Mouse (Mus musculus) midbrain, embryonic 16.5 days (tissue): Measurements from ENCODE around the gene Esrrb. TPM values are rescaled to one million over a fixed set of nuclear protein-coding genes. Genes with fewer than 3 reads are reported as not detected.

ENCODE experiments used
- ATAC-seq: fragments of 200-750 bp; cut with Nextera tagmentation; 2 replicates; pipeline ENCODE4 v1.8.0; 2017; ENCODE audit warnings: moderate TSS enrichment
- H3K27ac ChIP-seq: fragments of 300-500 bp; sonication (generic); 2 replicates; pipeline ENCODE4 v1.5.1; 2014; ENCODE audit warnings: mild to moderate bottlenecking, low read length, mixed read lengths
- H3K27me3 ChIP-seq: fragments of 300-500 bp; sonication (generic); 2 replicates; pipeline ENCODE4 v1.6.1; 2014; ENCODE audit warnings: low read depth, low read length, mixed read lengths; ENCODE audit not compliant: control insufficient read depth, insufficient read depth
- H3K36me3 ChIP-seq: fragments of 300-500 bp; sonication (generic); 2 replicates; pipeline ENCODE4 v1.6.1; 2014; ENCODE audit warnings: mild to moderate bottlenecking, low read length, moderate library complexity, mixed read lengths; ENCODE audit not compliant: control insufficient read depth, insufficient read depth
- H3K4me1 ChIP-seq: fragments of 300-500 bp; sonication (generic); 2 replicates; pipeline ENCODE4 v1.6.1; 2014; ENCODE audit warnings: mild to moderate bottlenecking, low read length, mixed read lengths; ENCODE audit not compliant: control insufficient read depth, insufficient read depth
- H3K4me2 ChIP-seq: fragments of 300-500 bp; sonication (generic); 2 replicates; pipeline ENCODE4 v1.6.1; 2014; ENCODE audit warnings: mild to moderate bottlenecking, low read length, mixed read lengths
- H3K4me3 ChIP-seq: fragments of 300-500 bp; sonication (generic); 2 replicates; pipeline ENCODE4 v1.5.1; 2014; ENCODE audit warnings: low read depth, mild to moderate bottlenecking, low read length, moderate library complexity, mixed read lengths
- H3K9ac ChIP-seq: fragments of 300-500 bp; sonication (generic); 2 replicates; pipeline ENCODE4 v1.6.1; 2014; ENCODE audit warnings: low read depth, low read length, mixed read lengths
- H3K9me3 ChIP-seq: fragments of 300-500 bp; sonication (generic); replicated peaks from 2 replicates; pipeline ENCODE4 v1.6.1; 2014; ENCODE audit warnings: mild to moderate bottlenecking, low read length, mixed read lengths; ENCODE audit not compliant: control insufficient read depth, poor library complexity, severe bottlenecking
- WGBS: fragments of 180-500 bp; shearing (Covaris S2); extraction: QIAGEN DNeasy Blood & Tissue Kit; methylation state at CpG from one replicate; pipeline ENCODE4 v1.1.7; 2014; 5-methylcytosine and 5-hydroxymethylcytosine counted together
- polyA plus RNA-seq: library from polyadenylated mRNA; unstranded; fragments of >200 nt; fragmentation: Nextera tagmentation; extraction: Ambion mirVana; gene quantifications from 2 replicates; pipeline ENCODE4 v1.2.1, GENCODE M21; 2015

Esrrb gene
- polyA plus RNA-seq, 1 experiment from 2014 or later, result 4.7 TPM

DNA sequence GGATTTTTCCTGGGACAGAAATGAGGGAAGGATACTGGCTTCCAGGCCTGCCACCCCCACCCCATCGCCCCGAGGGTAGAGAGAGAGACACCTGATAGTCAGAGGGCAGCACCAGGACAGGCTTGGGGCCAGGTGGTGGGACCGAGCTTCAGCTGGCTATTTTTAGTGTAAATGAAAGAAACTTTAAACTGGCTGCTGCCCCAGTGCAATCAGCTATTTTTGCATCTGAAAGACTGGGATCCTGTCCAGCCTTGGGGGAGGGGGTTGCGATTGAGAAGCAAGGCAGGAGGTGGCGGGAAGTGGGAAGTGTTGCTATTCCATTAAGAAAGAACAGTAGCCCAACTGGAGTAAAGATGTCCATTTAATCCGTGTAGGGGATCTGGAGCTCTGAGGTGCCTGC lies 137.8 kb downstream of the Esrrb start:
- no peak overlapping the region for H3K4me3 ChIP-seq
- no peak overlapping the region for H3K27ac ChIP-seq
- WGBS, result 23% methylated on average over 6 of the region's 6 CpGs
- no peak overlapping the region for H3K9ac ChIP-seq
- no peak overlapping the region for H3K4me2 ChIP-seq
- no peak for ATAC-seq
- no peaks in the 10 kb centered on the region for H3K27me3 ChIP-seq
- peaks cover 3% of the 10 kb centered on the region for H3K4me1 ChIP-seq
- no peaks in the 10 kb centered on the region for H3K9me3 ChIP-seq
- H3K36me3 ChIP-seq, result no peaks in the 10 kb centered on the region

DNA sequence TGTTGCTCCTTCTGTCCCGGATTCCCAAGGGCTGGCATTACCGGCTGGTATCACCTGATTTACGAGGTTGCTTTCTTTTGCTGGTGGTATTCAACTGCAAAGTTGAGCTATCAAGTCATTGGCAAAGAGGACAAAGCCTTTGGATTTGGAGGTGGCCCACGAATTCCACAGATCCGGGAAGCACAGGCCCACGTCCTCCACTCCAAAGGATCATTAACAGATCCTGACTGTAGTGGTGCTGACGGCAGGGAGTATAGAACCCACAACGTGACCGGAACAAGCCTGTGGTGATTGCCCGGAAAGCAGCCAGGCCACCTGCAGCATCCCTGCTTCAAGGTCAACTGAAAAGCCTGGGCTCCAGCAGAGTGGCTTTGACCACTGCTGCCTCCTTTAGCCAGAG lies 140.8 kb downstream of the Esrrb start:
- Histone ChIP-seq H3K4me3 (no peak overlapping the region), H3K27ac (no peak overlapping the region), H3K36me3 (no peaks in the 10 kb centered on the region), H3K4me1 (peaks cover 3% of the 10 kb centered on the region), H3K9ac (no peak overlapping the region), H3K27me3 (no peaks in the 10 kb centered on the region), H3K4me2 (no peak overlapping the region), H3K9me3 (no peaks in the 10 kb centered on the region)
- WGBS, result 85% methylated on average over 10 of the region's 10 CpGs
- no peak for ATAC-seq

DNA sequence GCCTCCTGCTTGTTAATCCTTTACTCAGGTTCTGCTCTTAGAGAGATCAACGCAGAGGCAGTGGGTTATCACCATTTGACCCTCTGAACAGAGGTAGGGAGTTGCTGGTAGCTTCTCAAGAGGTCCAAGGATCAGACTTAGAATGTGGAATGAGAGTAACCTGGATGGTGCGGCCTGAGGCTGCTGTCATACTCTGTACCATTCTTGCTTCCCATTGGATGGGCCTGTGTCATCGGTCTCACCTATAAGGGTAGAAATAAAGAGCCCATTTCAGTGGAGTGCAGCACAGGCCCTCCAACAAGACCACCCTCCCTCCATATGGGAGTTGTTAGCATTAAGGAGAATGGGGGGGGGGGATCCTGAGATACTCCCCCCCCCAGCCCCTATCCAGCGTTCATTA lies 143.0 kb downstream of the Esrrb start:
- no peaks in the 10 kb centered on the region for H3K36me3 ChIP-seq
- no peaks in the 10 kb centered on the region for H3K27me3 ChIP-seq
- H3K4me1 ChIP-seq, result no peaks in the 10 kb centered on the region
- no peak overlapping the region for H3K9ac ChIP-seq
- no peak overlapping the region for H3K4me3 ChIP-seq
- no peak overlapping the region for H3K27ac ChIP-seq
- no peaks in the 10 kb centered on the region for H3K9me3 ChIP-seq
- ATAC-seq, result no peak
- no peak overlapping the region for H3K4me2 ChIP-seq
- 88% methylated on average over 4 of the region's 4 CpGs for WGBS

DNA sequence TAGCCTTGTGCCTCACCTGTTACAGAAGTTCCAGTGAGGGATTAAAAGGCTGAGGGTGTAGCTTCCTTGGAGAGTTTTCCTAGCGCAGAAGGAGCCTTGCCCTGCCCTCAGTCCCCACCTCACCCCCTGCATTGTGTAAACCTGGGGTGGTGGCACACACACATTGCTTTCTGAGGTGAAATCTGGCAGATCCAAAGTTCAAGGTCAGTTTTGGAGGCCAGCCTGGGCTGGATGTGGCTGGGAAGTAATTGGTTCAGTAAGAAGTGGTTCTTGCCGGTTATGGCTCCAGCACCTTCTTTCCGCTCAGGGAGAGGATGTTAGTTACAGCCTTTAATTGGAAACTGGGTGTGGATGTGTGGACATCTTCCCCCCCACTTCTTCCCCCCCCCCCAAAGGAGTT lies 143.4 kb downstream of the Esrrb start:
- H3K36me3 ChIP-seq, result no peaks in the 10 kb centered on the region
- H3K9ac ChIP-seq, result no peak overlapping the region
- H3K4me3 ChIP-seq, result no peak overlapping the region
- no peak for ATAC-seq
- no peak overlapping the region for H3K4me2 ChIP-seq
- H3K9me3 ChIP-seq, result no peaks in the 10 kb centered on the region
- no peaks in the 10 kb centered on the region for H3K27me3 ChIP-seq
- 89% methylated on average over 3 of the region's 3 CpGs for WGBS
- no peak overlapping the region for H3K27ac ChIP-seq
- peaks cover 2% of the 10 kb centered on the region; the same call in 1 of the 2 replicates for H3K4me1 ChIP-seq

DNA sequence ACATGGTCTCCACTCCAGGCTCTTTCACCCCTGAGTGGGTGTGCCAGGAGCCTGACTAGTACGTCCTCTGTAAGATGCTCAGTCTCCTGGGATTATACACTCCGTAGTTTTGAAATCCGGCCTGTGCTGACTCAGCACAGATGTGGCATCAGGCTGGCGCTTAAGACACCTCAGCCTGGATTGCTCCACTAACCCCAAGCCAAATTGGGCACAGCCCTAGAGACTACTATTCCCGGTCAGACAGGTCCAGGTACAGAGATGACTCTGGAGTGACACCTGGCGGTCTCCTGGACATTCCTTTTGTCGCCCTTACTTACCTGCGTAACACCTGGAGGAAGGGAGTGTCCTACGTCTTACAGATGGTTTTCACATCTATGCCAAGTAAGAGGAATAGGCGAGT lies 146.8 kb downstream of the Esrrb start:
- Histone ChIP-seq H3K36me3 (no peaks in the 10 kb centered on the region), H3K4me3 (no peak overlapping the region), H3K9ac (no peak overlapping the region), H3K27me3 (no peaks in the 10 kb centered on the region), H3K4me1 (peaks cover 3% of the 10 kb centered on the region; the same call in 1 of the 2 replicates), H3K4me2 (no peak overlapping the region), H3K9me3 (no peaks in the 10 kb centered on the region), H3K27ac (no peak overlapping the region)
- WGBS, result 83% methylated on average over 10 of the region's 10 CpGs
- no peak for ATAC-seq

DNA sequence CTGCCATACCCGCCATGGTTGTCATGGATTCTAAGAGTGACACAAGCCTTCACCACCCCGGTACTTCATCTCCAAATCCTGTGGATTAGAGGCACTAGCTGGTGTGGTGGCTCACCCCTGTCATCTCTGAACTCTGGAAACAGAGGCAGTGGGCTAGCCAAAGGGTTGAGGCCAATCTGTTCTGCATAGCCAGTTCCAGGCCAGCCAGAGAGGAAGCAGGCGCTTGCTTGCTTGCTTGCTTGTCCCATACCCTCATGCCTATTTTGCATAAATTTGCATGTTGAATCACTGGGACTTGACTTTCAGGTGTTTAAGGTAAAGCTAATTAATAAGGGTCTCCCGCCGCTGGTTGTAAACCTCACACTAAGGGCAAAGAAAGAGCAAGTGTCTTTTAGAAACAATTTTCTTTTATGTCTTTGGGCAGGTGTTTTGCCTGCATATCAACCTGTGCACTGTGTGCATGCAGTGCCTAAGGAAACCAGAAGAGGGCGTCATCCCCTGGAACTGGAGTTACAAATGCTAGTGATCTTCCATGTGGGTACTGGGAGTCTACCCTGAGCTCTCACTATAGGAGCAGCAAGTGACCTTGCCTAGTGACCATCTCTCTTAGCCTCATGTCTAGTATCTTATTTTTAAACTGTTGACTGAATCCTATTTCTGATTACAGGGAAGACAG lies 147.5 kb downstream of the Esrrb start:
- ATAC-seq, result no peak
- Histone ChIP-seq H3K27ac (no peak overlapping the region), H3K36me3 (no peaks in the 10 kb centered on the region), H3K4me2 (no peak overlapping the region), H3K4me1 (peaks cover 3% of the 10 kb centered on the region; the same call in 1 of the 2 replicates), H3K9me3 (no peaks in the 10 kb centered on the region), H3K4me3 (no peak overlapping the region), H3K9ac (no peak overlapping the region), H3K27me3 (no peaks in the 10 kb centered on the region)
- WGBS, result 70% methylated on average over 6 of the region's 6 CpGs

DNA sequence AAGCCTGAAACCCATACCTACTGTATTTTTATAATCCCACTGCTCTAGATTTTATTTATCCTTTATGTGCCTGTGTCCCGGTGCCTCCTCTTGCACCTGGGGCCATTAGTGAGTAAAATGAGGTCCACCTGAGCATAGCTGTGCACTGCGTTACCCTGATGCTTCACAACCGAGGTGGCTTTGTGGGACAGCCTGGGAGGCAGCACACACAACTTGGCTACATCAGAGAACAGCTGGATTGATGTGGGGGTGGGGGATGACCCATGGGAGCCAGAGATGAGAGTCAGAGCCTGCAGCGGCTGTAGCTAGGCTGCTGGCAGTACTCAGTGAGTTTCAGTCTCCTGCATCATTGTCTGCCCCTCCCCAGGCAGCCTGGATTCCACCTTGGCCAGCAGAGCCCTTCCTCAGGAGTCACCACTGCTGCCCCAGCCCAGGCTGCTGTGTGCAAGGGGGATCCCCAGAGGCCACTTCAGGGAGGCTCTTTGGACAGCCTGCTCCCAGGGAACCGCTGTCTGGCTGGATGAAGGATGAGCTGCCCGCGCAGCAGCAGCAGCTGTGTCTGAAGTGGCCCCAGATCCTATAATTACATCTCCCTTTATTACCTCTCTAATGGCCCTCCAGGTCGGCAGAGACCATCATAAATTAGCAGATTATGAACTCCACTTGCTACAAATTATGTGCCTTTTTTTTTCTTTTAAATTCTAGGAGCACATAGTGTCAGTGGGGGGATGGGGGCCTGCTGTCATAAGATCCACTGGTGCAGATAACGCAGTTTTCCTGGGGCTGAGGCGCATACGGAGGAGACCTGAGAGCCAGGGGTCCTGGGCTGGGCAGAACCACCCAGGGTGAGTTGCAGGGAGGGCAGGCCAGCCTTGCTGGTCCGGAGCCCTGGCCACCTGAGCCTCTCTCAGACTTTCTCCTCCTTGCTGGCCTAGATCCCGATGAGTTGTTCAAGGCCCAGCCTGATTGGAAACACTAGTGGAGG lies 148.7 kb downstream of the Esrrb start:
- no peak for ATAC-seq
- Histone ChIP-seq H3K36me3 (no peaks in the 10 kb centered on the region), H3K9me3 (no peaks in the 10 kb centered on the region), H3K27me3 (no peaks in the 10 kb centered on the region), H3K4me2 (no peak overlapping the region), H3K9ac (peak overlapping the region; percentile 15; the same call in 1 of the 2 replicates), H3K4me1 (peaks cover 3% of the 10 kb centered on the region; the same call in 1 of the 2 replicates), H3K4me3 (no peak overlapping the region), H3K27ac (no peak overlapping the region)
- WGBS, result 45% methylated on average over 13 of the region's 13 CpGs

DNA sequence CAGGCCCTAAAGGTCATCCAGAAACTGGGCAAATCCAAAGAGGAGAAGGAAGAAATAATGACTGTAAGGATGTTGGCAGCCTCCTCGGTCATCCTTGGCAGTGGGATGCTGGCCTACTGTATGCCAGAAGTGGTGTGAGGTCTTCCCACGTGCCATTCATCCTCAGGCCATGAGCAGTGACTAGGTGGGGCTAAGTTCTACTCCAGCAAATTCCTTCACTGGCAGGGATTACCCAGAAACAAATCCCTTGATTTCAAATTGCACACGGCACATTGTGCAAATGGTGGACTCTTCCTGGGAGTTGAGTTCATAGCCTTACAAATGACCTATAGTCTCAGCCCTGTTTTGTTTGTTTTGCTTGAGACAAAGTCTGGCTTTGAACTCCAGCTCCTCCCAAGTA lies 151.4 kb downstream of the Esrrb start:
- WGBS, result 80% methylated on average over 3 of the region's 3 CpGs
- no peaks in the 10 kb centered on the region for H3K27me3 ChIP-seq
- peaks cover 3% of the 10 kb centered on the region; the same call in 1 of the 2 replicates for H3K4me1 ChIP-seq

DNA sequence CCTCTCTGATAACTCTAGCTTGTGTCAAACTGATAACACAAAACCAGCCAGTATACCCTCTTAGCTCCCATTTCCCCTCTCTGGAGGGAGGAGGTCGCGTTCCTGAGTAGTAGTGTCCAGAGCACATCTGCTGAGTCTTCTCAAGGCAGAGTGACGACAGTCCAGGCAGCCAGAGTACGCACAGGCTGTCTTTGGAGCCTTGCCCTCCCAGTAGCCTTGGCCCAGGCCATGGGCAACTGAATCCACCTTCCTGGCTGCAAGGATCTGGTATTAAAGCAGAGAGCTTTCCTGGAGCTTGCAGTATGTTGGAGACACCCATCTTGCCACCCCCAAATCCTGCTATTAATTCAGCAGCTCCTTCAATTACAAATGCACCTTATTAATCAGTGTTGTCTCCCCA lies 152.7 kb downstream of the Esrrb start:
- Histone ChIP-seq H3K9me3 (no peaks in the 10 kb centered on the region), H3K4me1 (peaks cover 3% of the 10 kb centered on the region; the same call in 1 of the 2 replicates), H3K36me3 (no peaks in the 10 kb centered on the region), H3K27ac (no peak overlapping the region), H3K27me3 (no peaks in the 10 kb centered on the region), H3K4me3 (no peak overlapping the region), H3K9ac (no peak overlapping the region), H3K4me2 (no peak overlapping the region)
- WGBS, result 84% methylated on average over 4 of the region's 4 CpGs
- ATAC-seq, result no peak

More for the DNA sequence above, 151.4 kb downstream of the Esrrb start:
- no peak overlapping the region for H3K4me3 ChIP-seq
- H3K27ac ChIP-seq, result no peak overlapping the region
- H3K36me3 ChIP-seq, result no peaks in the 10 kb centered on the region
- no peak overlapping the region for H3K4me2 ChIP-seq
- H3K9me3 ChIP-seq, result no peaks in the 10 kb centered on the region
- H3K9ac ChIP-seq, result no peak overlapping the region
- ATAC-seq, result no peak
